Comparison of ENCODE assay signal across 14 mouse cellular contexts in genomic region chr13:69558098-69558660, GRCm38 (mm10). TPM values are rescaled to one million over a fixed set of nuclear protein-coding genes. Genes with fewer than 3 reads are reported as not detected.
DNase-seq lines count a peak whose midpoint lies in the region; TF ChIP-seq lines count a peak whose summit lies in the region.
"Had no signal": no experiment of that assay in that cellular context is flagged by ENCODE, and none has a peak within 500 bp of the region (broad histone marks: within the 10 kb centered on the region; RNA-seq: fewer than 3 reads in every experiment).

No protein-coding gene starts in this region.

- 0 out of 2 replicates have a peak, but pooled peaks cover 6% of the 10 kb centered on the region for H3K4me1 ChIP-seq in kidney, adult 2 months (ENCODE audit: control insufficient read depth, insufficient read depth, low read length)
- H3K4me1 ChIP-seq: limb, embryonic 15.5 days had no signal

- peak; percentile 48 for DNase-seq in gastrocnemius, adult 2 months
- no peak for DNase-seq in gastrocnemius, adult 18-20 months (ENCODE audit: low spot score)
- peak; percentile 45 for DNase-seq in kidney, adult 2 months
- no peak for DNase-seq in kidney, postnatal 14 days
- DNase-seq in MN1 (ENCODE audit: low spot score) (peak; percentile 73), liver (no peak)
- peak; percentile 72 for DNase-seq in cerebellum, adult 11-12 months
- no peak for DNase-seq in urinary bladder, adult 2 months (ENCODE audit: low spot score)
- DNase-seq: B cell, adult 2 months; right cerebral cortex, postnatal 4 days had no signal

- no peak for TF ChIP-seq POLR2A in kidney, adult 2 months (IDR thresholded peaks at IDR 0.05; ENCODE audit: low read depth, low read length)

- intact Hi-C loops in gastrocnemius, adult 2 months (cut with DNase I), result no loop called here

- H3K27ac ChIP-seq in gastrocnemius, adult 2 months, result no peak overlapping the region
- no peak overlapping the region for H3K27ac ChIP-seq in kidney, adult 2 months (ENCODE audit: insufficient read depth, low read depth, low read length)
- H3K27ac ChIP-seq: heart, embryonic 13.5 days; limb, embryonic 15.5 days had no signal

- no peaks in the 10 kb centered on the region for H3K36me3 ChIP-seq in kidney, adult 2 months (ENCODE audit: control insufficient read depth, insufficient read depth, low read length)
- H3K36me3 ChIP-seq: G1E; heart, embryonic 13.5 days; limb, embryonic 15.5 days; midbrain, embryonic 12.5 days had no signal

- TF ChIP-seq CTCF in gastrocnemius, adult 2 months (IDR thresholded peaks at IDR 0.05), result no peak
- no peak for TF ChIP-seq CTCF in kidney, adult 2 months (conservative IDR thresholded peaks at IDR 0.05; ENCODE audit: insufficient read depth, insufficient read length, low read depth, low read length)

- WGBS in kidney, adult 2 months, result 57% methylated on average over 6 of the region's 6 CpGs

- H3K27me3 ChIP-seq in kidney, adult 2 months (replicated peaks; ENCODE audit: control insufficient read depth, insufficient read depth, low read length), result no peaks in the 10 kb centered on the region
- H3K27me3 ChIP-seq: limb, embryonic 15.5 days; midbrain, embryonic 12.5 days had no signal

- H3K4me3 ChIP-seq in gastrocnemius, adult 2 months, result no peak overlapping the region
- no peak overlapping the region for H3K4me3 ChIP-seq in kidney, adult 2 months (ENCODE audit: insufficient read depth, low read depth, low read length)
- H3K4me3 ChIP-seq: heart, embryonic 13.5 days; limb, embryonic 15.5 days; midbrain, embryonic 12.5 days had no signal

RNA-seq across cellular contexts. Expression of gene Tent4a, which starts 23.8 kb away (rescaled TPM):
- 1 to 10 TPM; 5.2 to 7.8 TPM for total RNA-seq in gastrocnemius, adult 2 months (2021)
- total RNA-seq in gastrocnemius, adult 18-20 months (2021), result 1 to 10 TPM; 5.6 to 6.3 TPM
- 15.8 and 16.7 TPM in 2 replicates for polyA plus RNA-seq in kidney, adult 2 months (2012; rRNA removed)
- 13.9 and 15.5 TPM in 2 replicates for polyA plus RNA-seq in urinary bladder, adult 2 months (2012; rRNA removed)

RNA-seq across cellular contexts. Expression of gene Nsun2, which starts 24.6 kb away (rescaled TPM):
- total RNA-seq in gastrocnemius, adult 2 months (2021), result 10 to 100 TPM; 45.4 to 51.9 TPM
- total RNA-seq in gastrocnemius, adult 18-20 months (2021), result 10 to 100 TPM; 42.4 to 46.5 TPM
- polyA plus RNA-seq in kidney, adult 2 months (2012; rRNA removed), result 47.9 and 51.6 TPM in 2 replicates
- 59.3 and 67.8 TPM in 2 replicates for polyA plus RNA-seq in urinary bladder, adult 2 months (2012; rRNA removed)

RNA-seq across cellular contexts. Expression of gene Srd5a1, which starts 53.1 kb away (rescaled TPM):
- total RNA-seq in gastrocnemius, adult 2 months (2021), result under 1 TPM in 1 of 2 experiments, not detected in 1; 0.33 TPM
- total RNA-seq in gastrocnemius, adult 18-20 months (2021), result under 1 TPM in 1 of 2 experiments, not detected in 1; 0.28 TPM
- 13.9 and 15.7 TPM in 2 replicates for polyA plus RNA-seq in kidney, adult 2 months (2012; rRNA removed)
- 139 and 150 TPM in 2 replicates for polyA plus RNA-seq in urinary bladder, adult 2 months (2012; rRNA removed)

Comparison
In these comparisons a context has a peak if more than half of its experiments do, and no peak if none do; other contexts are left out.
1. DNase-seq: peak in gastrocnemius, adult 2 months (single experiment), kidney, adult 2 months (single experiment), MN1 (single experiment) and cerebellum, adult 11-12 months (single experiment); none in gastrocnemius, adult 18-20 months (single experiment), kidney, postnatal 14 days (single experiment), urinary bladder, adult 2 months (single experiment) and liver (single experiment).